Mouse (Mus musculus) c-Kit-positive CD71-negative TER-119-negative erythroid progenitor cells, embryonic 14.5 days (primary cell): ENCODE results near the gene Grb10.

Experiments used
- DNase-seq: peaks from one replicate; pipeline ENCODE4 v3.0.0-alpha.2; 2013; ENCODE audit warnings: low read depth

The Grb10 gene

GRCm38 (mm10) chr11:11898496-11898895, 140.0 kb downstream of the Grb10 start:
- DNase-seq = no peak

GRCm38 (mm10) chr11:11897645-11898357, 140.7 kb downstream of the Grb10 start, which contains the start of gene Ddc:
Gene Ddc, minus strand, starts transcription at chr11:11898144.
- no peak for DNase-seq

DNA sequence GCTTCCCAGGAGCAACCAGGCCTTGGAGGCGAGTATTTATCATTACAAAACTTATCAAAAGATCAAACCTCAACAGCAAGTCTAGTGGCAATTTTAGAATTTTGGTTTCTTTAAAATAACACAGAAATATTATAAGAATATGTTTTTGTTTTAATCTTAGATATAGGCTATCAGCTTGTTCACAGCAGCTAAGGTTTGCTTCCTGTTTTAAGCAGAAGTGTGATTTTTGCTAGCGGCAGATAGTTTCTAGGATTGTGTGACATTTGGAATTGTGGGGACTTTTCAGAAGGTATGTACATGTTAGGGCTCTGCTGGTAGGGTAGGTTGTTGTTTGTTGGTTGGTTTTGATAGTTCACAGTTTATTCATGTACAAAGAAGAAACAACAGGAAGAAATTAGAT, 143.0 kb downstream of the Grb10 start:
- DNase-seq = no peak

DNA sequence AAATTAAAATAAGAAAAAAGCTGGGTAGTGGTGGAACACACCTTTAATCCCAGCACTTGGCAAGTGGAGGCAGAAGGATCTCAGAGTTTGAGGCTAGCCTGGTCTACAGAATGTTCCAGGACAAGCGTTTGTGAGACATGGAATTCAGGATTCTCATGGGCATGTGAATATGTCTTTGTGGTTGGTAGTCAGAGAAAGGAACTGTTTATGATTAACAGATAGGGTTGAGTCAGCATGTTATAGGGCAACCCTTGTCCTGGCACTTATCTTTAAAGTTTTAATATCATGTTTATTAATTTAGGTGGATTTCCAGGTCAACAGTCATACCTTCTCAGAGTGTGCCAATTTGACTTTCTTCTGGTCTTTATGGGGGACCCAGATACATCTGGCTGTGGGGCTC, 144.7 kb downstream of the Grb10 start:
- DNase-seq = no peak

DNA sequence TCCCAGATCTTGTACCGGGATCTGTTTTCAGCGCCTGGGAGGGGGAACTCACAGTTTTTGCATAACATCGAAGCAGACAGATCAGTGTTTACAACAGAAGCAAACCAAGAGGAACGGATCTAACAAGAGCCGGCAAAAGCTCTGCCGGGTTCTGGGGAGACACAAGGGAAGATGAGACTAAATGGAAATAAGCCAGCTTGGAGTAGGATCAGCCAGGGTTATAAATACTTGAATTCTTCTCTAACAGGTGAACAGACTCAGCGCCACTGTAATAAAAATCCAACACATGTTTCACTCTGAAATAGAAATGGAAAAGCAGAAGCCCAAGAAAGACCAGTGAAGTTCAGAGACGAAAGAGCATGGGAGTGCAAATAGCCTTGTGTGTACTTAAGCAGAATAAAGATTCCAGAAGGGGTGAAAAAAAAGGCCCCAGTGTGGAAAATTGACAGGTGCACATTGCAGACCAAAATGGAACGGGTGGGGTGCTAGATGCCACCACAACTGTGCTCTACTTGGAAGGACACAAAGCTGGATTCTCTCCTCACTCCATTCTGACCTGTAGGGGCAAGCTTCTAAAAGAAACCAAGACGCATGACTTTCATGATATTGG, 145.4 kb downstream of the Grb10 start:
- DNase-seq = no peak

DNA sequence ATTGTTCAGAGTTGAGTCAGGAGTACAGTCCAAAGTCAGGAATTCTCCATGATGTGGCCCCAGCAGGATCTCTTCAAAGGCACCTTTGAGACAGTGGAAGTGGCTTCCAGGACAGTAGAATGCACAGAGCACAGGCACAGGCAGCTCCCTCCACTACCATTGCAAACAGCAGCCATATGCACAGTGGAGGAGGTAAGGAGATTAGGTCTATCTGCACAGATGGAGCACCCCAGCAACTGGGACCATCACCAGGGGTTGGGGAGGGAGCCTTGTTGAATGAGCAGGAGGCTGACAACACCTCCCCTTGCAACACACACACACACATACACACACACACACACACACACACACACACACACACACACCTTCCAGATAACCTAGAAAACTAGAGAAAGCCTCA, 146.7 kb downstream of the Grb10 start:
- DNase-seq = no peak

GRCm38 (mm10) chr11:11890139-11890741, 148.2 kb downstream of the Grb10 start:
- no peak for DNase-seq

DNA sequence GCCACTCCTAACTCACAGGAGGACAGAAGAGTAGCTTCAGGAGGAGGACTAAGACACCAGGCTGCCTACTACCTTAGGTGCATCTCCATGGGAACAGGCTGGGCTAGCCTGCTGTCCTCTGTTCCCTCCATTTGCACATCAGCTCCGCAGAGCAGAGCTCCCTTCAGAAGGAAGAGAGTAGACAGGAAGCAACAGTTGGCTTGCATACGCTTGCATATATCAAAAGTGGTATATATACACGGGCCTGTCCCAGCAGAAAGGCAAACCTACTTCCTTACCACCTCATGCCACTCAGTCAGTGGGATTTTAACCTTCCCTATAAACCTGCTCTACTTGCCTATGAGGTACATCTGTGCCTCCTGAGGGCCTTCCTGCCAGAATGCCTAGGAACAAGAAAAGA, 149.8 kb downstream of the Grb10 start:
- no peak for DNase-seq

DNA sequence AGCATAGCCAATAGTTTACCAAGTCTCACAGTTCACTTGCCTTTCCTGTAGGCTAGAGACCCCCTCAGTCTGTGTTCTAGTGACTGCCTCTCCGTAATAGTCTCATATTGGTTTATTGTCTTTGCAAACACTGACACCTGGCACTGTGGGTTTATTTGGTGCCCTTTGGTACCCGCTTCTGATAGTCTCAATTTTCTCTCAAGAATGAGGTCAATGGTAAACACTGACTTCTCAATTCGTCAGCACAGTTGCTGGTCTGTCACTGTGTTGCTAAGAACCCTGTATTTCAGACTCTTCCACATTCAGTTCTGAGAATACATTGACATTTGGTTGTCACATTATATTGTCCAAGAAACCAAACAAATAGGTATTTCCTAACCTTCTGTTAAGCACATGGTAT, 150.4 kb downstream of the Grb10 start:
- no peak for DNase-seq

- DNase-seq = no peak
These were observed 152.0 kb downstream of the Grb10 start for GRCm38 (mm10) chr11:11886403-11886998.

DNA sequence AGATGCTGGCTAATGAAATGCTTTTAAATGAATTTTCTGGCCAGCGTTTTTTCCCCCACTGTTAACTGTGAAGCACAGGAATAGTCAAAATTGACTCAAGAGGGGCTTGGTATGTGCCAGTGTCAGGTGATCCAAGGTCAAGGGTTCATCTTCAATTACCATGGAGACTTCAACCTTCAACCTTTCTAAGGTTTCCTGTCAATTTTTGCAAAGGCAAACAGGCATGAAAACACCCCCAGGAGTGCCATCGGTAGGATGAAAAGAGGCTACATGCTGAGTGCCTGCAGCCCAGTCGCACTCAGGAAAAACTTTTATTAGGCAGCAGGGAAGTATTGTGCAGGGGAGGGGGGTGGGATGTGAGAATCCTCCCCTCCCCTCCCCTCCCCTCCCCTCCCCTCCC, 152.6 kb downstream of the Grb10 start:
- no peak for DNase-seq

- no peak for DNase-seq
These were observed 153.2 kb downstream of the Grb10 start for GRCm38 (mm10) chr11:11885246-11885643.

DNA sequence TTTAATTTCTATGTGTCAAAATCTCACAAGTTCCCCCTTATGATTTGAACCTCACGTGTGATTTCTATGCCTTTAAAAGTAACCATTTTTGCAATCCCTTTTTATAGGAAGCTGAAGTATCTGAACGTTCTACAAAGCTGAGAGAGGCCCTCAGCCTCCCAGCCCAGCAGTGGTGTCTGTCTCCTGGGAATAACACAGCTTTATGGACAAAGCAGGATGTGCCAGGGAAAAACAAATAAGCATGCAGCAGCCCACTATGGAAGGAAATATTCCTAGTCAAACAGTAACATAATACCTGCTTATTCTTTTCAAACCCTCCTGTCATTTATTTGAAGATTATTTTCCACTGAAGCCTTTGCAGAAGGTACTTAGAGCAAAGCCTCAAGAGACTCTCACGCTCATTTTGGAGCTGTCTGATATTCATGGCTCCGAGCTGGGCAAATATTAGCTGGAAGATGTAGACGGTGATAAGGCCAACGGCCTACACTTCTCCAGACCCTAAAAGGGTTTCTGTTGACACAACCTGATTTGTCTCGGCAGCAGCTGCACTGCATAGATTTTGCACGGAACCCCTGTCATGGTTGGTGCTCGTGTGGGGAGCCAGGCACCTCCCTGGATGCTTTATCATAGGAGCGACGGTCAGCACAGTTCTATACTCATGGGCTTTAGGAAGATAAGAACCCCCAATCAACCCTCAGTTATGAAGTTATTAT, 153.8 kb downstream of the Grb10 start:
- no peak for DNase-seq

- no peak for DNase-seq
These were observed 156.7 kb downstream of the Grb10 start for GRCm38 (mm10) chr11:11881783-11882155.

DNA sequence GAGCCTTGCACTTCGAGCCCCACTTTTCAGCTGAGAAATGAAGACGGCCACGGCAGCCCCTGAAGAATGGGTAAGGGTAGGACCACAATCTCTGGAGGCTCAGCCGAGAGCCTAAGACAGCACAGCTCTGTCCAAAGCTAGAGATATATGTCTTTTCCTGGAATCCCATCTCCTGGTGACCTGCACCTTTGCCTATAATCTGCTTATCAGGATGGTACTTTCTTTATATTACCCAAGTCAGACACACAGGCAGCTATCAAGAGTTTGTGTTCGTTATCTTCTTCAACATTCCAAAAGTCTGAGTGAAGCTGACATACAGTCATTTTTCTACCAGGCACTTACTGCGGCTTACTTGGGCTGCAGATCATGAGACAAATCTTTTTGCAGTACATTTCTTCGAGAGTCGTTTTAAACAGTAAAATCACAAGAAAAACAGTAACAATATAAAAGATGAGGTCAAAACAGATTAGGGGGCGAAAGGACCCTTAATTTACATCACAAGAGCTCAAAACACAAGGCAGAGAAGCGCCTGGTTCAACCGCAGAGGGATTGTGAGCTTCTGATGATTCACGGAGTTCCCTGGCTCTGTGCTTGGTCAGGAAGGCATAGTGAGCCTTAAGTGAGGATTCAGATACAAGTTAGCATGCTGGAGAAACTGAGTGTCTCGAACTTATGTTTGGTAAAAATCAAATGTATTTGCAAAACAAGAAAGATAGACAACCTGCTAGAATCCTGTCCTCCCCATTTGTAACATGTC, 157.3 kb downstream of the Grb10 start:
- DNase-seq = no peak
